Mouse (Mus musculus) embryonic fibroblast, embryonic 13.5 days (primary cell): ENCODE measurements around the gene Prdm1.

Experiments used
- CTCF ChIP-seq: IDR thresholded peaks from 2 replicates; pipeline ENCODE4 v1.5.1; 2011; ENCODE audit warnings: mild to moderate bottlenecking, control low read depth, low read length, moderate library complexity, borderline replicate concordance; ENCODE audit not compliant: insufficient read depth
- POLR2A ChIP-seq: IDR thresholded peaks from 2 replicates; pipeline ENCODE4 v1.6.1; 2011; ENCODE audit warnings: low read depth, mild to moderate bottlenecking, control low read depth, low read length, moderate library complexity

GRCm38 (mm10) chr10:44457791-44458533, 70.3 kb downstream of the Prdm1 start:
- no peak for TF ChIP-seq CTCF
- no peak for TF ChIP-seq POLR2A
